Mouse (Mus musculus): ENCODE results near the gene Cenpp.

DNA sequence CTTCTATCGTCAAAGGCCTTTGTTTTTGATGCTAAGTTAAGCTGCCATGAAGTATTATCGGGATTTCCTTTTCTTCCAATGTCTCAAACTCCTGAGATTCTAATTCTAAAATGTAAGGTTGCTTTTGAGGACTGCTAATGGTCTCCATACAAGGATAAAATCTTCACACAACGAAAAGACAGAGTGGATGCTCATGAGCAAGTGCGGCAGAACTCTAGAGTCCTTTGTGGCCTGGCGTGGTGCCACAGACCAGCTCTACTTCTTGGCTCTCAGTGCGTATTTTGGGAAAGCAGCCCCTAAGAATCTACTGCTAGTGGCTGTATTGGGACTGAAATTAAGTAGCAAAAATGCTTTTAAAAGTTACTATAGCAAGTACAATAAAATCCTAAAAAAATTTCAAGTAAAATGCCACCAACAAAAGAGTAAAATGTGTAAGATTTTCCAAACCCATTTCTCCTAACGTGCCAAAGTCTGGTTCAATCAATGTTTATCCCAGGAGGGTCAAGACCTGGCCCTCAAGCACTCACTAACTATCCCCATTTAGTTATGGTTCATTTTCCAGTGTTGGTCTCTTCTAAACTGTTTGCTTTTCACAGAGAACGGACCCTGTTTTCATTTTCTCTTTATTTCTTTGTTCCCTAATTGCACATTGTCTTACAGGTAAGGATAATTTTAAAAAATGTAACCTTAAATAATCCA lies 68.1 kb downstream of the Cenpp start:
- no peak for TF ChIP-seq CTCF (IDR thresholded peaks at IDR 0.05; ENCODE audit: extremely low read depth, insufficient read depth, insufficient read length, insufficient replicate concordance)
- no peak for TF ChIP-seq POLR2A (IDR thresholded peaks at IDR 0.05; ENCODE audit: low read depth, low read length)

Measured in spleen, adult 2 months (tissue).